Mouse (Mus musculus) midbrain, embryonic 13.5 days (tissue): ENCODE measurements around the gene Gm21992. TPM values are rescaled to one million over a fixed set of nuclear protein-coding genes. Genes with fewer than 3 reads are reported as not detected.
A peak's percentile ranks its signal among the peaks of the same experiment; 100 is the strongest.

ENCODE experiments used
- ATAC-seq: fragments of 200-750 bp; cut with Nextera tagmentation; 2 replicates; pipeline ENCODE4 v1.8.0; 2017; ENCODE audit warnings: mild to moderate bottlenecking, moderate TSS enrichment, moderate library complexity
- H3K27ac ChIP-seq: fragments of 300-500 bp; sonication (generic); 2 replicates; pipeline ENCODE4 v1.5.1; 2015; ENCODE audit warnings: inconsistent platforms, mild to moderate bottlenecking, moderate library complexity
- H3K27me3 ChIP-seq: fragments of 300-500 bp; sonication (generic); 2 replicates; pipeline ENCODE4 v1.6.1; 2015; ENCODE audit warnings: mild to moderate bottlenecking, inconsistent platforms
- H3K36me3 ChIP-seq: fragments of 300-500 bp; sonication (generic); 2 replicates; pipeline ENCODE4 v1.6.1; 2015; ENCODE audit warnings: mild to moderate bottlenecking, inconsistent platforms
- H3K4me1 ChIP-seq: fragments of 300-500 bp; sonication (generic); replicated peaks from 2 replicates; pipeline ENCODE4 v1.6.1; 2015; ENCODE audit warnings: inconsistent platforms
- H3K4me2 ChIP-seq: fragments of 300-500 bp; sonication (generic); replicated peaks from 2 replicates; pipeline ENCODE4 v1.6.1; 2015; ENCODE audit warnings: moderate library complexity, mild to moderate bottlenecking, inconsistent platforms
- H3K4me3 ChIP-seq: fragments of 300-500 bp; sonication (generic); replicated peaks from 2 replicates; pipeline ENCODE4 v1.5.1; 2015; ENCODE audit warnings: mild to moderate bottlenecking, inconsistent platforms
- H3K9ac ChIP-seq: fragments of 300-500 bp; sonication (generic); replicated peaks from 2 replicates; pipeline ENCODE4 v1.6.1; 2015; ENCODE audit warnings: mild to moderate bottlenecking, inconsistent platforms
- H3K9me3 ChIP-seq: fragments of 300-500 bp; sonication (generic); 2 replicates; pipeline ENCODE4 v1.6.1; 2016; ENCODE audit warnings: mild to moderate bottlenecking, inconsistent platforms
- WGBS: fragments of 180-500 bp; shearing (Covaris S2); methylation state at CpG from one replicate; pipeline ENCODE4 v1.1.7; 2015; 5-methylcytosine and 5-hydroxymethylcytosine counted together
- polyA plus RNA-seq: library from polyadenylated mRNA; unstranded; fragments of >200 nt; fragmentation: Nextera tagmentation; extraction: Ambion mirVana; gene quantifications from 2 replicates; pipeline ENCODE4 v1.2.1, GENCODE M21; 2015

Gm21992 gene
- polyA plus RNA-seq, 1 experiment from 2014 or later: 30.9 TPM

- Histone ChIP-seq H3K4me1 (peaks cover 35% of the 10 kb centered on the region), H3K4me3 (no peak overlapping the region), H3K9me3 (no peaks in the 10 kb centered on the region), H3K4me2 (no peak overlapping the region), H3K27me3 (no peaks in the 10 kb centered on the region), H3K36me3 (peaks cover 30% of the 10 kb centered on the region), H3K9ac (no peak overlapping the region; the same call in 1 of the 2 replicates), H3K27ac (no peak overlapping the region)
- 35% methylated on average over 10 of the region's 12 CpGs for WGBS
- ATAC-seq: no peak
Observed at GRCm38 (mm10) chr19:4718716-4719115, 92.7 kb downstream of the Gm21992 start.

GRCm38 (mm10) chr19:4717281-4717680, 94.1 kb downstream of the Gm21992 start:
- H3K4me2 ChIP-seq: no peak overlapping the region
- no peak overlapping the region for H3K27ac ChIP-seq
- H3K36me3 ChIP-seq: peaks cover 30% of the 10 kb centered on the region
- H3K4me1 ChIP-seq: peaks cover 48% of the 10 kb centered on the region
- no peaks in the 10 kb centered on the region for H3K27me3 ChIP-seq
- H3K4me3 ChIP-seq: no peak overlapping the region
- 96% methylated on average over 2 of the region's 2 CpGs for WGBS
- no peak overlapping the region for H3K9ac ChIP-seq
- H3K9me3 ChIP-seq: no peaks in the 10 kb centered on the region
- ATAC-seq: no peak

- Histone ChIP-seq H3K4me2 (no peak overlapping the region), H3K36me3 (peaks cover 29% of the 10 kb centered on the region), H3K27me3 (no peaks in the 10 kb centered on the region), H3K4me3 (no peak overlapping the region), H3K27ac (no peak overlapping the region), H3K9me3 (no peaks in the 10 kb centered on the region), H3K9ac (no peak overlapping the region), H3K4me1 (peaks cover 48% of the 10 kb centered on the region)
- WGBS: 98% methylated on average over 14 of the region's 14 CpGs
- ATAC-seq: no peak
Observed at GRCm38 (mm10) chr19:4716756-4717155, 94.7 kb downstream of the Gm21992 start.

GRCm38 (mm10) chr19:4713886-4714285, 97.5 kb downstream of the Gm21992 start:
- Histone ChIP-seq H3K27ac (no peak overlapping the region), H3K9me3 (no peaks in the 10 kb centered on the region), H3K4me3 (peak overlapping the region; percentile 83), H3K36me3 (peaks cover 2% of the 10 kb centered on the region; the same call in 1 of the 2 replicates), H3K27me3 (no peaks in the 10 kb centered on the region), H3K4me2 (peak overlapping the region; percentile 72), H3K4me1 (peaks cover 45% of the 10 kb centered on the region), H3K9ac (peak overlapping the region; percentile 96)
- 51% methylated on average over 3 of the region's 3 CpGs for WGBS
- no peak for ATAC-seq

GRCm38 (mm10) chr19:4712781-4713526, 98.5 kb downstream of the Gm21992 start:
- Histone ChIP-seq H3K9me3 (no peaks in the 10 kb centered on the region), H3K27ac (peak overlapping the region; percentile 97), H3K4me3 (peak overlapping the region; percentile 83), H3K4me1 (peaks cover 40% of the 10 kb centered on the region), H3K27me3 (no peaks in the 10 kb centered on the region), H3K36me3 (no peaks in the 10 kb centered on the region), H3K9ac (peak overlapping the region; percentile 96), H3K4me2 (peak overlapping the region; percentile 72)
- WGBS: 27% methylated on average over 13 of the region's 13 CpGs
- no peak; the same call in 1 of the 2 replicates for ATAC-seq

- Histone ChIP-seq H3K27me3 (no peaks in the 10 kb centered on the region), H3K36me3 (no peaks in the 10 kb centered on the region), H3K9me3 (no peaks in the 10 kb centered on the region), H3K9ac (peak overlapping the region; percentile 96), H3K4me3 (peak overlapping the region; percentile 83), H3K27ac (peak overlapping the region; percentile 97), H3K4me2 (peak overlapping the region; percentile 72), H3K4me1 (peaks cover 40% of the 10 kb centered on the region)
- under 1% methylated on average over 52 of the region's 60 CpGs for WGBS
- peak; percentile 72 for ATAC-seq
Observed at GRCm38 (mm10) chr19:4712156-4712780, 99.1 kb downstream of the Gm21992 start.

- WGBS: 2% methylated on average over 29 of the region's 65 CpGs
- Histone ChIP-seq H3K27me3 (no peaks in the 10 kb centered on the region), H3K4me3 (peak overlapping the region; percentile 83), H3K36me3 (no peaks in the 10 kb centered on the region), H3K9me3 (no peaks in the 10 kb centered on the region), H3K27ac (peak overlapping the region; percentile 97), H3K4me1 (peaks cover 40% of the 10 kb centered on the region), H3K4me2 (peak overlapping the region; percentile 72), H3K9ac (peak overlapping the region; percentile 96)
- peak; percentile 85 for ATAC-seq
Observed at GRCm38 (mm10) chr19:4711601-4712155, 99.7 kb downstream of the Gm21992 start.

GRCm38 (mm10) chr19:4711098-4711600, 100.3 kb downstream of the Gm21992 start, which contains the start of gene Sptbn2:
Sptbn2 (plus strand) TSS chr19:4711167.
- peak within 1 kb of the TSS; percentile 72 for H3K4me2 ChIP-seq
- peak; percentile 53 for ATAC-seq
- peak within 1 kb of the TSS; percentile 83 for H3K4me3 ChIP-seq
- H3K27me3 ChIP-seq: no peaks in the 10 kb centered on the region
- peak within 1 kb of the TSS; percentile 97 for H3K27ac ChIP-seq
- peaks cover 40% of the 10 kb centered on the region for H3K4me1 ChIP-seq
- no peaks in the 10 kb centered on the region for H3K9me3 ChIP-seq
- peak within 1 kb of the TSS; percentile 96 for H3K9ac ChIP-seq
- no peaks in the 10 kb centered on the region for H3K36me3 ChIP-seq
- WGBS: 8% methylated on average over 13 of the region's 13 CpGs

GRCm38 (mm10) chr19:4708765-4709164, 102.6 kb downstream of the Gm21992 start:
- Histone ChIP-seq H3K36me3 (no peaks in the 10 kb centered on the region), H3K4me1 (peaks cover 26% of the 10 kb centered on the region), H3K9ac (no peak overlapping the region), H3K4me2 (no peak overlapping the region), H3K4me3 (no peak overlapping the region), H3K27me3 (no peaks in the 10 kb centered on the region), H3K9me3 (no peaks in the 10 kb centered on the region), H3K27ac (no peak overlapping the region)
- WGBS: 85% methylated on average over 10 of the region's 10 CpGs
- no peak for ATAC-seq

- H3K27me3 ChIP-seq: peaks cover 41% of the 10 kb centered on the region
- peaks cover 10% of the 10 kb centered on the region for H3K4me1 ChIP-seq
- no peaks in the 10 kb centered on the region for H3K9me3 ChIP-seq
- H3K9ac ChIP-seq: no peak overlapping the region
- no peak overlapping the region for H3K4me2 ChIP-seq
- H3K4me3 ChIP-seq: no peak overlapping the region
- no peak for ATAC-seq
- WGBS: 70% methylated on average over 7 of the region's 7 CpGs
- H3K27ac ChIP-seq: no peak overlapping the region
- H3K36me3 ChIP-seq: no peaks in the 10 kb centered on the region
Observed at GRCm38 (mm10) chr19:4701221-4701620, 110.2 kb downstream of the Gm21992 start.

- Histone ChIP-seq H3K4me2 (no peak overlapping the region), H3K4me3 (no peak overlapping the region), H3K9me3 (no peaks in the 10 kb centered on the region), H3K9ac (no peak overlapping the region), H3K27me3 (peaks cover 41% of the 10 kb centered on the region), H3K36me3 (no peaks in the 10 kb centered on the region), H3K27ac (no peak overlapping the region), H3K4me1 (peaks cover 10% of the 10 kb centered on the region)
- 73% methylated on average over 8 of the region's 8 CpGs for WGBS
- no peak for ATAC-seq
Observed at GRCm38 (mm10) chr19:4700656-4701055, 110.8 kb downstream of the Gm21992 start.

- Histone ChIP-seq H3K36me3 (no peaks in the 10 kb centered on the region), H3K27me3 (peaks cover 41% of the 10 kb centered on the region), H3K4me2 (no peak overlapping the region), H3K4me3 (no peak overlapping the region), H3K9ac (no peak overlapping the region), H3K4me1 (peaks cover 10% of the 10 kb centered on the region), H3K27ac (no peak overlapping the region), H3K9me3 (no peaks in the 10 kb centered on the region)
- ATAC-seq: no peak
- 79% methylated on average over 5 of the region's 5 CpGs for WGBS
Observed at GRCm38 (mm10) chr19:4699821-4700220, 111.6 kb downstream of the Gm21992 start.
